Mouse (Mus musculus) cerebellum, adult 18-20 months (tissue): ENCODE results near the gene Sirpa.
A peak's percentile ranks its signal among the peaks of the same experiment; 100 is the strongest.

Experiments
- DNase-seq, 2 experiments: peaks; one replicate each; pipeline ENCODE4 v3.0.0; 2021

Gene Sirpa

GRCm38 (mm10) chr2:129654233-129654950, 61.8 kb downstream of the Sirpa start:
- peak in 1 of 2 experiments; percentile 33 for DNase-seq

DNA sequence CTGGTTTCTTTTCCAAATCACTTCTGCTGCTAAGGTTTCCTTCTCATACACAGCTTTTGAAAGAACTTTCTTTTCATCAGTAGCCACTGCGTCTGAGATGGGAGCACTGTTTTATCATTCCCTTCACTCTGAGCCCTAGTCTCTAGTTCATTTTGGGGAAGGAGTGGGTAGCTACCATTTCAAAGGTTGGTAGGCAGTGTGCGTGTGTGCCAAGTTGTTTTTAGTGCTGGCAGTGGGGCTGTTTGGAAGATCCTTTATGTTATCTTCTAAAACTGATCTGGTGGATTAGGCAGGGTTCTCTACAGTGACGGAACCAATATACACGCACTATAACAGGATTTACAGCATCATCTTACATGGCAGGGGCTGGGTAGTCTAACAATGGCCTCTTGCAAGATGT, 62.4 kb downstream of the Sirpa start:
- no peak for DNase-seq

DNA sequence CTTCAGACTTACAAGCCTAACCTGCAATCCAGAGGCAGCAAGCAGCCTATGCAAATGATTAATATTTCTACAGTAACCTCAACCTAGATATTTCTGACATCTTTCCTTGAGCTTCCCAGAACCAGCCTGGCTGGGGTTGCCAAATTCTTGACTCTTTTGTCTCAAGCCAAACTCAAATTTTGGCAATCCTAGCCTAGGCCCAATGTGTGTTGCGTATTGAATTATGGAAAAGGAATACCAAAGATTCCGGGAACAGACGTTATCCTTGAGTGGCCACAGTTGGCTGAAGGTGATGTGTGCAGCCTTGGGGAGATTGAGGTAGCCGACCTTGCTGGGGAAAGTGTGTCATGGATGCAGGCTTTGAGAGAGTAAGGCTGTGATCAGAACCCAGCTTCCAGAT, 66.2 kb downstream of the Sirpa start:
- DNase-seq, result no peak

GRCm38 (mm10) chr2:129660020-129660419, 67.4 kb downstream of the Sirpa start:
- DNase-seq, result peak; percentile 29 to 31

- DNase-seq, result no peak
Measured at GRCm38 (mm10) chr2:129662484-129662883, 69.8 kb downstream of the Sirpa start.

GRCm38 (mm10) chr2:129671911-129672310, 79.3 kb downstream of the Sirpa start:
- DNase-seq, result no peak

- peak; percentile 84 to 90 for DNase-seq
Measured at GRCm38 (mm10) chr2:129674935-129675634, 82.5 kb downstream of the Sirpa start.

DNA sequence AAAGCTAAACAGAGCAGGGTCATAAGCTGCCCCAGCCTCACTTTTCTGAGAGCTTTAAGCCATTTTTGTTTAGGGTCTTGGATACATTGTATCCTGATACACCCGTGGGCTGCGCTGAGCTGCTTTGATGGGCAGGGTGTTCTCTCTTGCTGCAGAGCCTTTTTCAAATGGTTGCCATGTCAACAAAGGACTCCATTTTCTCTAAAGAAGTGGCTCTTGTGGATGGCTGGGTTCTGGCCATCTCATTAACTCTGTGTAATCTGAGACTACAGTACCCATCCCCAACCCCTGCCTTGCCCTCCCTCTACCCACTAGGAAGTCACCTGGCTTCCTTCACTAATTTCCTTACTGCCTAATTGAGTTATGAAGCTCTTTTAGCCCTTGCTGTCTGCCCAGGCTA, 85.0 kb downstream of the Sirpa start:
- no peak for DNase-seq

DNA sequence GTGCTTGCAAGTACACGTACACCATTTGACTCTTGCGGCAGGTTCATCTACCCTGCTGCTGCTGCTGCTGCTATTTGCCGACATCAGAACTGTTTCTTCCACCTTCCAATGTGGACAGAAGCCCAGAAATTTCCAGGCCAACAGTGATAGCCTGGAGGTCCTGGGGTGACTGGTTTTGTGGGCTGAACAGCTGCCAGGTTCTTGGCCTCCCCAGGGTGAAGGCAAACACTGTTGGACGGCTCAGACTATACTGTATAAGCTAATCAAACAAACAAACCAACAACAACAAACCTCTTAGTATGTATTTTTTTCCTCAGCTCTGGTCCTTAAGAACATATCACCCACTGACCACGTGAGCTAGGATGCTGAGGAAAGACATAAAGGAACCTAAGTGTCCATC, 86.4 kb downstream of the Sirpa start:
- DNase-seq, result no peak

GRCm38 (mm10) chr2:129680236-129680635, 87.6 kb downstream of the Sirpa start:
- no peak for DNase-seq
